Mouse (Mus musculus): ENCODE measurements at regions not wholly inside any gene's neighbourhood (a gene's known extent, or its start where the extent isn't known, plus 50 kb on each side); places are given as distances from the start of the nearest gene placed in this dataset.

- no peak for DNase-seq (ENCODE audit: low spot score)
Measured at GRCm38 (mm10) chr4:131298011-131298674, 354.0 kb downstream of the Matn1 start.

- DNase-seq (ENCODE audit: low spot score), result no peak
Measured at GRCm38 (mm10) chr4:131303936-131304335, 359.8 kb downstream of the Matn1 start.

GRCm38 (mm10) chr4:131304361-131304777 lies 360.2 kb downstream of the Matn1 start:
- no peak for DNase-seq (ENCODE audit: low spot score)

- DNase-seq (ENCODE audit: low spot score), result no peak
Measured at GRCm38 (mm10) chr4:131314231-131314630, 370.0 kb downstream of the Matn1 start.

- no peak for DNase-seq (ENCODE audit: low spot score)
Measured at GRCm38 (mm10) chr4:131316041-131316440, 371.9 kb downstream of the Matn1 start.

- no peak for DNase-seq (ENCODE audit: low spot score)
Measured at GRCm38 (mm10) chr4:131322323-131322722, 378.1 kb downstream of the Matn1 start.

- no peak for DNase-seq (ENCODE audit: low spot score)
Measured at GRCm38 (mm10) chr4:131324486-131324885, 380.3 kb downstream of the Matn1 start.

- DNase-seq (ENCODE audit: low spot score), result no peak
Measured at GRCm38 (mm10) chr4:131325200-131325599, 381.0 kb downstream of the Matn1 start.

- no peak for DNase-seq (ENCODE audit: low spot score)
Measured at GRCm38 (mm10) chr4:131325609-131326008, 381.4 kb downstream of the Matn1 start.

- no peak for DNase-seq (ENCODE audit: low spot score)
Measured at GRCm38 (mm10) chr4:131329398-131329797, 385.2 kb downstream of the Matn1 start.

GRCm38 (mm10) chr4:131331646-131332045 lies 387.5 kb downstream of the Matn1 start:
- no peak for DNase-seq (ENCODE audit: low spot score)

GRCm38 (mm10) chr4:131336801-131337200 lies 392.6 kb downstream of the Matn1 start:
- DNase-seq (ENCODE audit: low spot score), result no peak

- no peak for DNase-seq (ENCODE audit: low spot score)
Measured at GRCm38 (mm10) chr4:131340993-131341695, 397.0 kb downstream of the Matn1 start.

GRCm38 (mm10) chr4:131346727-131347126 lies 402.5 kb downstream of the Matn1 start:
- no peak for DNase-seq (ENCODE audit: low spot score)

- no peak for DNase-seq (ENCODE audit: low spot score)
Measured at GRCm38 (mm10) chr4:131350268-131350667, 406.1 kb downstream of the Matn1 start.

- DNase-seq (ENCODE audit: low spot score), result no peak
Measured at GRCm38 (mm10) chr4:131354908-131355307, 410.7 kb downstream of the Matn1 start.

GRCm38 (mm10) chr4:131355526-131355991 lies 411.4 kb downstream of the Matn1 start:
- no peak for DNase-seq (ENCODE audit: low spot score)

- no peak for DNase-seq (ENCODE audit: low spot score)
Measured at GRCm38 (mm10) chr4:131356316-131356715, 412.1 kb downstream of the Matn1 start.

- no peak for DNase-seq (ENCODE audit: low spot score)
Measured at GRCm38 (mm10) chr4:131363030-131363429, 418.8 kb downstream of the Matn1 start.

- peak; percentile 25 for DNase-seq (ENCODE audit: low spot score)
Measured at GRCm38 (mm10) chr4:131364671-131365252, 420.6 kb downstream of the Matn1 start.

GRCm38 (mm10) chr4:131366006-131366405 lies 421.8 kb downstream of the Matn1 start:
- DNase-seq (ENCODE audit: low spot score), result no peak

- no peak for DNase-seq (ENCODE audit: low spot score)
Measured at GRCm38 (mm10) chr4:131366656-131367055, 422.5 kb downstream of the Matn1 start.

GRCm38 (mm10) chr4:131372517-131372916 lies 428.3 kb downstream of the Matn1 start:
- no peak for DNase-seq (ENCODE audit: low spot score)

Data from ovary, postnatal 14 days (tissue).